Mouse (Mus musculus) heart, embryonic 14.5 days (tissue): ENCODE results near the gene Odf3. TPM values are rescaled to one million over a fixed set of nuclear protein-coding genes. Genes with fewer than 3 reads are reported as not detected.

Experiments
- ATAC-seq: fragments of 200-750 bp; cut with Nextera tagmentation; 2 replicates; pipeline ENCODE4 v1.8.0; 2017; ENCODE audit warnings: low read depth, moderate TSS enrichment; ENCODE audit not compliant: insufficient number of reproducible peaks, insufficient read depth, low FRiP score
- H3K27ac ChIP-seq, 2 experiments: fragments of 200-500 bp in 1 of 2; fragments of 300-500 bp in 1 of 2; sonication (generic) in 1 of 2; replicated peaks in 1 of 2; 2 replicates each; pipeline ENCODE4 v1.5.1; 2012 to 2014; ENCODE audit warnings: low read depth in 2 of 2, low read length in 2 of 2, control low read depth in 1 of 2, mild to moderate bottlenecking in 1 of 2, mixed read lengths in 1 of 2; ENCODE audit not compliant: control insufficient read depth in 1 of 2, insufficient read depth in 1 of 2
- H3K27me3 ChIP-seq: fragments of 300-500 bp; sonication (generic); 2 replicates; pipeline ENCODE4 v1.6.1; 2014; ENCODE audit warnings: mild to moderate bottlenecking, low read length, control low read depth; ENCODE audit not compliant: control insufficient read depth, insufficient read depth
- H3K36me3 ChIP-seq: fragments of 300-500 bp; sonication (generic); 2 replicates; pipeline ENCODE4 v1.6.1; 2014; ENCODE audit warnings: mild to moderate bottlenecking, control low read depth, low read length, mixed read lengths; ENCODE audit not compliant: control insufficient read depth, insufficient read depth
- H3K4me1 ChIP-seq, 2 experiments: fragments of 200-500 bp in 1 of 2; fragments of 300-500 bp in 1 of 2; sonication (generic) in 1 of 2; 2 replicates each; pipeline ENCODE4 v1.6.1; 2012 to 2014; ENCODE audit warnings: low read length in 2 of 2, control low read depth in 1 of 2, mixed read lengths in 1 of 2; ENCODE audit not compliant: control insufficient read depth in 2 of 2, insufficient read depth in 2 of 2
- H3K4me2 ChIP-seq: fragments of 300-500 bp; sonication (generic); 2 replicates; pipeline ENCODE4 v1.6.1; 2014; ENCODE audit warnings: mild to moderate bottlenecking, low read length
- H3K4me3 ChIP-seq, 2 experiments: fragments of 200-500 bp in 1 of 2; fragments of 300-500 bp in 1 of 2; sonication (generic) in 1 of 2; 2 replicates each; pipeline ENCODE4 v1.5.1; 2012 to 2014; ENCODE audit warnings: low read length in 2 of 2, mild to moderate bottlenecking in 2 of 2, control low read depth in 1 of 2, low read depth in 1 of 2, moderate library complexity in 1 of 2; ENCODE audit not compliant: control insufficient read depth in 1 of 2, insufficient read depth in 1 of 2
- H3K9ac ChIP-seq: fragments of 300-500 bp; sonication (generic); 2 replicates; pipeline ENCODE4 v1.6.1; 2014; ENCODE audit warnings: mild to moderate bottlenecking, low read length
- H3K9me3 ChIP-seq: fragments of 300-500 bp; sonication (generic); 2 replicates; pipeline ENCODE4 v1.6.1; 2016; ENCODE audit warnings: low read length, control low read depth; ENCODE audit not compliant: control insufficient read depth
- WGBS: fragments of 180-500 bp; shearing (Covaris S2); extraction: QIAGEN DNeasy Blood & Tissue Kit; methylation state at CpG from one replicate; pipeline ENCODE4 v1.1.7; 2014; 5-methylcytosine and 5-hydroxymethylcytosine counted together
- polyA plus RNA-seq: library from polyadenylated mRNA; unstranded; fragments of >200 nt; fragmentation: Nextera tagmentation; extraction: Ambion mirVana; gene quantifications from 2 replicates; pipeline ENCODE4 v1.2.1, GENCODE M21; 2014

Gene Odf3
- polyA plus RNA-seq, 1 experiment from 2014 or later = not detected

- H3K36me3 ChIP-seq = peaks cover 42% of the 10 kb centered on the region
- no peaks in the 10 kb centered on the region for H3K9me3 ChIP-seq
- peaks cover 6 to 8% of the 10 kb centered on the region in 2 experiments for H3K4me1 ChIP-seq
- WGBS = 35% methylated on average over 10 of the region's 10 CpGs
- H3K9ac ChIP-seq = peak within 1 kb of the TSS; percentile 75
- ATAC-seq = peak; percentile 68
- peak within 1 kb of the TSS; percentile 68 for H3K4me2 ChIP-seq
- no peaks in the 10 kb centered on the region for H3K27me3 ChIP-seq
- peak within 1 kb of the TSS; percentile 29 to 41 for H3K4me3 ChIP-seq
- H3K27ac ChIP-seq = peak within 1 kb of the TSS; percentile 67 to 89
These were observed 52.6 kb downstream of the Odf3 start, which contains the start of gene Cox8b for GRCm38 (mm10) chr7:140900220-140900619. TSS of gene Cox8b (minus strand) at chr7:140900446.

Other genes starting within 250 kb of the Odf3 start
- not detected in 2 replicates for gene Olfr46, start 246.5 kb upstream of the Odf3 start, polyA plus RNA-seq
- gene Olfr61, start 218.8 kb upstream of the Odf3 start, polyA plus RNA-seq = not detected in 2 replicates
- gene Olfr53, start 201.4 kb upstream of the Odf3 start, polyA plus RNA-seq = not detected in 2 replicates
- gene Olfr539, start 187.9 kb upstream of the Odf3 start, polyA plus RNA-seq = not detected in 2 replicates
- gene Olfr45, start 165.9 kb upstream of the Odf3 start, polyA plus RNA-seq = not detected in 2 replicates
- not detected in 2 replicates for gene Olfr541, start 150.5 kb upstream of the Odf3 start, polyA plus RNA-seq
- gene Cyp2e1, start 84.1 kb upstream of the Odf3 start, polyA plus RNA-seq = not detected in 2 replicates
- 0.31 TPM in 1 of 2 replicates, not detected in the other for gene Syce1, start 60.0 kb upstream of the Odf3 start, polyA plus RNA-seq
- gene Zfp941, start 25.6 kb upstream of the Odf3 start, polyA plus RNA-seq = 0.75 and 0.86 TPM in 2 replicates
- not detected in 2 replicates for gene Urah, start 12.8 kb upstream of the Odf3 start, polyA plus RNA-seq
- not detected in 2 replicates for gene Scgb1c1, start 2.3 kb upstream of the Odf3 start, polyA plus RNA-seq
- not detected in 2 replicates for gene Gm45785, start 8.5 kb downstream of the Odf3 start, polyA plus RNA-seq
- gene Ric8a, start 9.2 kb downstream of the Odf3 start, polyA plus RNA-seq = 40.5 and 42.8 TPM in 2 replicates
- 35.0 and 39.5 TPM in 2 replicates for gene Bet1l, start 9.8 kb downstream of the Odf3 start, polyA plus RNA-seq
- gene Psmd13, start 34.2 kb downstream of the Odf3 start, polyA plus RNA-seq = 55.4 and 120 TPM in 2 replicates
- 48.4 and 57.2 TPM in 2 replicates for gene Sirt3, start 34.5 kb downstream of the Odf3 start, polyA plus RNA-seq
- gene Cox8b, start 52.6 kb downstream of the Odf3 start, polyA plus RNA-seq = 375 and 378 TPM in 2 replicates
- gene Nlrp6, start 73.1 kb downstream of the Odf3 start, polyA plus RNA-seq = not detected in 2 replicates
- 11.4 and 13.0 TPM in 2 replicates for gene Pgghg, start 93.6 kb downstream of the Odf3 start, polyA plus RNA-seq
- gene Ifitm5, start 102.5 kb downstream of the Odf3 start, polyA plus RNA-seq = 0.65 and 0.82 TPM in 2 replicates
- gene Gm45717, start 108.1 kb downstream of the Odf3 start, polyA plus RNA-seq = not detected in 2 replicates
- 615 and 692 TPM in 2 replicates for gene Ifitm2, start 108.2 kb downstream of the Odf3 start, polyA plus RNA-seq
- 7.4 and 8.3 TPM in 2 replicates for gene Ifitm1, start 119.4 kb downstream of the Odf3 start, polyA plus RNA-seq
- 89.6 and 105 TPM in 2 replicates for gene Ifitm3, start 163.0 kb downstream of the Odf3 start, polyA plus RNA-seq
- gene Ifitm6, start 170.1 kb downstream of the Odf3 start, polyA plus RNA-seq = 0.43 and 0.97 TPM in 2 replicates
- not detected in 2 replicates for gene Gm17387, start 181.3 kb downstream of the Odf3 start, polyA plus RNA-seq
- gene B4galnt4, start 213.3 kb downstream of the Odf3 start, polyA plus RNA-seq = 0.27 and 0.66 TPM in 2 replicates
- gene Pkp3, start 230.4 kb downstream of the Odf3 start, polyA plus RNA-seq = 0.23 TPM in 1 of 2 replicates, not detected in the other